In genomic region chr11:70014051-70014450, GRCm38 (mm10) we compare ENCODE assay signal across 8 mouse cellular contexts. TPM values are rescaled to one million over a fixed set of nuclear protein-coding genes. Genes with fewer than 3 reads are reported as not detected.
DNase-seq lines count a peak whose midpoint lies in the region; ATAC-seq lines count a peak whose summit lies in the region.

No protein-coding gene starts in this region.

- no peaks in the 10 kb centered on the region for H3K9me3 ChIP-seq in heart, embryonic 11.5 days (replicated peaks; ENCODE audit: control insufficient read depth, low read length)
- H3K9me3 ChIP-seq in midbrain, embryonic 10.5 days (replicated peaks) = no peaks in the 10 kb centered on the region
- H3K9me3 ChIP-seq in midbrain, embryonic 15.5 days = no peaks in the 10 kb centered on the region
- no peaks in the 10 kb centered on the region for H3K9me3 ChIP-seq in liver, embryonic 11.5 days (ENCODE audit: control insufficient read depth, low read length)
- H3K9me3 ChIP-seq in stomach, embryonic 16.5 days (replicated peaks; ENCODE audit: control insufficient read depth, low read length) = no peaks in the 10 kb centered on the region

- WGBS in heart, embryonic 11.5 days (ENCODE audit: insufficient replicate concordance) = 64% methylated on average over 5 of the region's 5 CpGs
- 65% methylated on average over 5 of the region's 5 CpGs for WGBS in midbrain, embryonic 10.5 days
- 59% methylated on average over 5 of the region's 5 CpGs for WGBS in midbrain, embryonic 15.5 days
- WGBS in liver, embryonic 11.5 days = 60% methylated on average over 5 of the region's 5 CpGs
- WGBS in stomach, embryonic 16.5 days = 61% methylated on average over 5 of the region's 5 CpGs

- peaks cover 23% of the 10 kb centered on the region for H3K4me1 ChIP-seq in heart, embryonic 11.5 days (ENCODE audit: control insufficient read depth, insufficient read depth, low read length)
- peaks cover 56% of the 10 kb centered on the region for H3K4me1 ChIP-seq in midbrain, embryonic 10.5 days
- peaks cover 33% of the 10 kb centered on the region for H3K4me1 ChIP-seq in midbrain, embryonic 15.5 days
- H3K4me1 ChIP-seq in liver, embryonic 11.5 days (replicated peaks; ENCODE audit: control insufficient read depth, insufficient read depth, low read length) = peaks cover 26% of the 10 kb centered on the region
- H3K4me1 ChIP-seq in stomach, embryonic 16.5 days (ENCODE audit: control insufficient read depth, insufficient read depth, low read length) = peaks cover 19% of the 10 kb centered on the region

- H3K4me2 ChIP-seq in heart, embryonic 11.5 days = peak overlapping the region; percentile 93; the same call in 1 of the 2 replicates
- H3K4me2 ChIP-seq in midbrain, embryonic 15.5 days = no peak overlapping the region
- H3K4me2 ChIP-seq in liver, embryonic 11.5 days = peak overlapping the region; percentile 85
- H3K4me2 ChIP-seq in stomach, embryonic 16.5 days (ENCODE audit: low read depth, low read length) = peak overlapping the region; percentile 64; the same call in 1 of the 2 replicates

- no peak overlapping the region for H3K27ac ChIP-seq in heart, embryonic 11.5 days (ENCODE audit: low read depth, low read length)
- no peak overlapping the region for H3K27ac ChIP-seq in midbrain, embryonic 10.5 days (replicated peaks)
- H3K27ac ChIP-seq in midbrain, embryonic 15.5 days = no peak overlapping the region
- H3K27ac ChIP-seq in liver, embryonic 11.5 days (ENCODE audit: low read depth, low read length) = no peak overlapping the region
- H3K27ac ChIP-seq in stomach, embryonic 16.5 days (ENCODE audit: low read length) = no peak overlapping the region

- no peak for ATAC-seq in heart, embryonic 11.5 days (replicated peaks; ENCODE audit: insufficient number of reproducible peaks, low FRiP score, low TSS enrichment)
- no peak for ATAC-seq in midbrain, embryonic 15.5 days (replicated peaks)
- no peak for ATAC-seq in liver, embryonic 11.5 days (replicated peaks; ENCODE audit: low FRiP score)
- no peak for ATAC-seq in stomach, embryonic 16.5 days (ENCODE audit: insufficient read depth, low FRiP score)

- DNase-seq in heart, postnatal 36 days = no peak
- DNase-seq in midbrain, embryonic 10.5 days (ENCODE audit: low spot score) = no peak
- no peak for DNase-seq in liver, embryonic 11.5 days (ENCODE audit: low spot score)
- no peak for DNase-seq in cerebellum, adult 18-20 months
- DNase-seq in T-cell, adult 2 months (ENCODE audit: low spot score) = no peak

- no peak overlapping the region for H3K4me3 ChIP-seq in heart, embryonic 11.5 days (ENCODE audit: low read depth, low read length)
- H3K4me3 ChIP-seq in midbrain, embryonic 10.5 days = peak overlapping the region; percentile 60
- no peak overlapping the region for H3K4me3 ChIP-seq in midbrain, embryonic 15.5 days
- H3K4me3 ChIP-seq in liver, embryonic 11.5 days (ENCODE audit: low read depth, low read length) = peak overlapping the region; percentile 62; the same call in 1 of the 2 replicates
- no peak overlapping the region for H3K4me3 ChIP-seq in stomach, embryonic 16.5 days (replicated peaks; ENCODE audit: low read length)

- H3K27me3 ChIP-seq in heart, embryonic 11.5 days (ENCODE audit: control insufficient read depth, insufficient read depth, low read length) = no peaks in the 10 kb centered on the region
- H3K27me3 ChIP-seq in midbrain, embryonic 10.5 days (ENCODE audit: low read depth, poor library complexity, severe bottlenecking) = no peaks in the 10 kb centered on the region
- no peaks in the 10 kb centered on the region for H3K27me3 ChIP-seq in midbrain, embryonic 15.5 days (replicated peaks)
- no peaks in the 10 kb centered on the region for H3K27me3 ChIP-seq in liver, embryonic 11.5 days (replicated peaks; ENCODE audit: control insufficient read depth, insufficient read depth, low read length)
- H3K27me3 ChIP-seq in stomach, embryonic 16.5 days (ENCODE audit: control insufficient read depth, insufficient read depth, low read length) = no peaks in the 10 kb centered on the region

- no peak overlapping the region for H3K9ac ChIP-seq in heart, embryonic 11.5 days (ENCODE audit: low read depth, low read length)
- no peak overlapping the region for H3K9ac ChIP-seq in midbrain, embryonic 15.5 days
- H3K9ac ChIP-seq in liver, embryonic 11.5 days (ENCODE audit: low read depth, low read length) = peak overlapping the region; percentile 75
- H3K9ac ChIP-seq in stomach, embryonic 16.5 days (ENCODE audit: low read length) = no peak overlapping the region

- peaks cover 35% of the 10 kb centered on the region for H3K36me3 ChIP-seq in heart, embryonic 11.5 days (ENCODE audit: control insufficient read depth, insufficient read depth, low read length)
- peaks cover 52% of the 10 kb centered on the region for H3K36me3 ChIP-seq in midbrain, embryonic 10.5 days
- H3K36me3 ChIP-seq in midbrain, embryonic 15.5 days (replicated peaks) = peaks cover 42% of the 10 kb centered on the region
- H3K36me3 ChIP-seq in liver, embryonic 11.5 days (ENCODE audit: control insufficient read depth, insufficient read depth, low read length) = peaks cover 37% of the 10 kb centered on the region
- H3K36me3 ChIP-seq in stomach, embryonic 16.5 days (ENCODE audit: control insufficient read depth, insufficient read depth, low read length) = peaks cover 17% of the 10 kb centered on the region

- intact Hi-C loops in heart, postnatal 36 days (cut with DNase I) = loop anchor here (2.0 kb wide), 3 partner anchors 13 to 79 kb away; partner anchors contain the start of genes Ctdnep1, Dvl2 and Ybx2

RNA-seq across cellular contexts. Expression of gene Acadvl, which starts 1.2 kb away (rescaled TPM):
- 94.1 and 111 TPM in 2 replicates for polyA plus RNA-seq in heart, embryonic 11.5 days (2014; fragmentation: Nextera tagmentation; extraction: Ambion mirVana)
- 1,000 to 10,000 TPM; 1,292 to 1,425 TPM for total RNA-seq in heart, postnatal 36 days (2021)
- polyA plus RNA-seq in midbrain, embryonic 10.5 days (2016; fragmentation: Nextera tagmentation; extraction: Ambion mirVana) = 42.2 and 48.6 TPM in 2 replicates
- polyA plus RNA-seq in midbrain, embryonic 15.5 days (2015; fragmentation: Nextera tagmentation; extraction: Ambion mirVana) = 57.2 and 57.6 TPM in 2 replicates
- 85.7 and 89.7 TPM in 2 replicates for polyA plus RNA-seq in liver, embryonic 11.5 days (2014; fragmentation: Nextera tagmentation; extraction: Ambion mirVana)
- 115 and 119 TPM in 2 replicates for polyA plus RNA-seq in stomach, embryonic 16.5 days (2015; fragmentation: Nextera tagmentation; extraction: Ambion mirVana)

RNA-seq across cellular contexts. Expression of gene Dlg4, which starts 2.7 kb away (rescaled TPM):
- 10.2 and 10.4 TPM in 2 replicates for polyA plus RNA-seq in heart, embryonic 11.5 days (2014; fragmentation: Nextera tagmentation; extraction: Ambion mirVana)
- 1 to 10 TPM; 6.3 to 7.4 TPM for total RNA-seq in heart, postnatal 36 days (2021)
- polyA plus RNA-seq in midbrain, embryonic 10.5 days (2016; fragmentation: Nextera tagmentation; extraction: Ambion mirVana) = 16.6 and 23.8 TPM in 2 replicates
- 27.8 and 30.4 TPM in 2 replicates for polyA plus RNA-seq in midbrain, embryonic 15.5 days (2015; fragmentation: Nextera tagmentation; extraction: Ambion mirVana)
- 9.3 and 9.4 TPM in 2 replicates for polyA plus RNA-seq in liver, embryonic 11.5 days (2014; fragmentation: Nextera tagmentation; extraction: Ambion mirVana)
- polyA plus RNA-seq in stomach, embryonic 16.5 days (2015; fragmentation: Nextera tagmentation; extraction: Ambion mirVana) = 8.4 and 9.0 TPM in 2 replicates

RNA-seq across cellular contexts. Expression of gene Dvl2, which starts 13.7 kb away (rescaled TPM):
- 18.6 and 18.9 TPM in 2 replicates for polyA plus RNA-seq in heart, embryonic 11.5 days (2014; fragmentation: Nextera tagmentation; extraction: Ambion mirVana)
- total RNA-seq in heart, postnatal 36 days (2021) = 1 to 10 TPM; 5.0 to 6.1 TPM
- polyA plus RNA-seq in midbrain, embryonic 10.5 days (2016; fragmentation: Nextera tagmentation; extraction: Ambion mirVana) = 52.1 and 54.1 TPM in 2 replicates
- polyA plus RNA-seq in midbrain, embryonic 15.5 days (2015; fragmentation: Nextera tagmentation; extraction: Ambion mirVana) = 30.4 and 31.0 TPM in 2 replicates
- 22.1 and 23.3 TPM in 2 replicates for polyA plus RNA-seq in liver, embryonic 11.5 days (2014; fragmentation: Nextera tagmentation; extraction: Ambion mirVana)
- polyA plus RNA-seq in stomach, embryonic 16.5 days (2015; fragmentation: Nextera tagmentation; extraction: Ambion mirVana) = 17.7 and 22.3 TPM in 2 replicates

RNA-seq across cellular contexts. Expression of gene Phf23, which starts 18.5 kb away (rescaled TPM):
- 27.3 and 29.9 TPM in 2 replicates for polyA plus RNA-seq in heart, embryonic 11.5 days (2014; fragmentation: Nextera tagmentation; extraction: Ambion mirVana)
- 10 to 100 TPM; 23.1 to 23.4 TPM for total RNA-seq in heart, postnatal 36 days (2021)
- polyA plus RNA-seq in midbrain, embryonic 10.5 days (2016; fragmentation: Nextera tagmentation; extraction: Ambion mirVana) = 95.1 and 96.3 TPM in 2 replicates
- polyA plus RNA-seq in midbrain, embryonic 15.5 days (2015; fragmentation: Nextera tagmentation; extraction: Ambion mirVana) = 57.1 and 58.8 TPM in 2 replicates
- polyA plus RNA-seq in liver, embryonic 11.5 days (2014; fragmentation: Nextera tagmentation; extraction: Ambion mirVana) = 33.2 and 36.6 TPM in 2 replicates
- polyA plus RNA-seq in stomach, embryonic 16.5 days (2015; fragmentation: Nextera tagmentation; extraction: Ambion mirVana) = 44.3 and 47.9 TPM in 2 replicates

RNA-seq across cellular contexts. Expression of gene Gabarap, which starts 23.1 kb away (rescaled TPM):
- polyA plus RNA-seq in heart, embryonic 11.5 days (2014; fragmentation: Nextera tagmentation; extraction: Ambion mirVana) = 481 and 489 TPM in 2 replicates
- 100 to 1,000 TPM; 306 to 329 TPM for total RNA-seq in heart, postnatal 36 days (2021)
- polyA plus RNA-seq in midbrain, embryonic 10.5 days (2016; fragmentation: Nextera tagmentation; extraction: Ambion mirVana) = 409 and 454 TPM in 2 replicates
- polyA plus RNA-seq in midbrain, embryonic 15.5 days (2015; fragmentation: Nextera tagmentation; extraction: Ambion mirVana) = 495 and 507 TPM in 2 replicates
- polyA plus RNA-seq in liver, embryonic 11.5 days (2014; fragmentation: Nextera tagmentation; extraction: Ambion mirVana) = 302 and 311 TPM in 2 replicates
- polyA plus RNA-seq in stomach, embryonic 16.5 days (2015; fragmentation: Nextera tagmentation; extraction: Ambion mirVana) = 485 and 494 TPM in 2 replicates

Comparison
In these comparisons a context has a peak if more than half of its experiments do, and no peak if none do; other contexts are left out.
1. H3K4me3 ChIP-seq: peak in midbrain, embryonic 10.5 days (single experiment) and liver, embryonic 11.5 days (single experiment); none in heart, embryonic 11.5 days (single experiment), midbrain, embryonic 15.5 days (single experiment) and stomach, embryonic 16.5 days (single experiment).